Mouse (Mus musculus) kidney, adult 2 months (tissue): ENCODE measurements around the gene Rad54l2.

Experiments
- CTCF ChIP-seq: fragments of 200-500 bp; conservative IDR thresholded peaks from 2 replicates; pipeline ENCODE4 v1.5.1; 2011; ENCODE audit warnings: low read depth, mild to moderate bottlenecking, control low read depth, low read length, moderate library complexity, mixed read lengths; ENCODE audit not compliant: insufficient read depth, insufficient read length
- POLR2A ChIP-seq: fragments of 200-500 bp; IDR thresholded peaks from one replicate; pipeline ENCODE4 v1.6.1; 2011; ENCODE audit warnings: low read depth, low read length, control low read depth

- TF ChIP-seq CTCF, result no peak
- no peak for TF ChIP-seq POLR2A
Measured at GRCm38 (mm10) chr9:106663200-106663599, 125.8 kb downstream of the Rad54l2 start.
